Mouse (Mus musculus) kidney, postnatal 25 days (tissue): ENCODE results near the gene Amigo2.
A peak's percentile ranks its signal among the peaks of the same experiment; 100 is the strongest.

Experiments
- DNase-seq, 2 experiments: peaks; one replicate each; pipeline ENCODE4 v3.0.0; 2021; ENCODE audit warnings: mixed read lengths in 2 of 2

The Amigo2 gene

DNA sequence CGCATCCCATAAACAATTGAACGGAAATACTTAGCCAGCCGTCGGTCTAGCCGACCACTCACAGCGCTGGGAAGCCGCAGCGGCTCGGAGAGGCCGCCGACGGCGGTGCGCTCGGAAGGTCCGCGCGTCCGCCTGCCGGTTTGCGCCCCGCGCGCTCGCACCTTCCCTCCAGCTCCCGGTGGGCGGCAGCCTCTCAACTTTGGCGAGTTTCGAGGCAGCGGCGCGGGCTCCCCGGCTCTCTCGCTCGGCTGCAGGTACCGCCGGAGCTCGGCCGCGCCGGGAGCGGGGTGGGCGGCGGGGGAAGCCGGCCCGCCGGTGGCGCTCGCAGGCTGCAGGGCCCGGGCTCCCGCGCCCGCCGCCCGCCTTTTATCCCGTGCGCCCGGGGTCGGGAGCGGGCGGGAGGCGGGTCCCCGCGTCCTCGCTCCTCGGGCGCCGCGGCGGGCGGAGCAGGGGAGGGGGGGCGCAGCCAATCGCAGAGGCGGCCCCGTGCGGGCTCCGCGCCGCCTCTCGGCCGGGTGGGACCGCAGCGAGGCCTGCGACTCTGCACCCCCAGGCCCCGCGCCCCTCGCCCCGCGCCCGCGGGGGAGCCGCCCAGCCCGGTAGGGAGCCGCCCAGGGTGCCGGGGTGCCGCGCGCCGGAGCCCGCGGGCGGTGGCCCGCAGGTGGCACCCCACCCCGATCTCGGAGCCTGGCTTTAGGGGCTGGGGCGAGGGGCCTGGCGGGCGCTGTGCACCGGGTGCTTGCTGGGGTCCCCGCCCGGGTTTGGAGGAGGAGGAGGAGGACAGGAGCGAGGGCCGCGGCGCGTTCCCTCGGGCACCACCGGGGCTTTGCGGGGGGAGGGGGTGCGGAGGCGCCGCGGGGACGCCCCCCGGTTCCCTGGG, at the start of gene Amigo2, which contains the start of gene Pced1b:
TSS of gene Amigo2 (minus strand) at position 377 of the 880 bp plus-strand sequence.
TSS of gene Pced1b (plus strand) at position 197 of the 880 bp plus-strand sequence.
- DNase-seq = peak; percentile 60 to 82

DNA sequence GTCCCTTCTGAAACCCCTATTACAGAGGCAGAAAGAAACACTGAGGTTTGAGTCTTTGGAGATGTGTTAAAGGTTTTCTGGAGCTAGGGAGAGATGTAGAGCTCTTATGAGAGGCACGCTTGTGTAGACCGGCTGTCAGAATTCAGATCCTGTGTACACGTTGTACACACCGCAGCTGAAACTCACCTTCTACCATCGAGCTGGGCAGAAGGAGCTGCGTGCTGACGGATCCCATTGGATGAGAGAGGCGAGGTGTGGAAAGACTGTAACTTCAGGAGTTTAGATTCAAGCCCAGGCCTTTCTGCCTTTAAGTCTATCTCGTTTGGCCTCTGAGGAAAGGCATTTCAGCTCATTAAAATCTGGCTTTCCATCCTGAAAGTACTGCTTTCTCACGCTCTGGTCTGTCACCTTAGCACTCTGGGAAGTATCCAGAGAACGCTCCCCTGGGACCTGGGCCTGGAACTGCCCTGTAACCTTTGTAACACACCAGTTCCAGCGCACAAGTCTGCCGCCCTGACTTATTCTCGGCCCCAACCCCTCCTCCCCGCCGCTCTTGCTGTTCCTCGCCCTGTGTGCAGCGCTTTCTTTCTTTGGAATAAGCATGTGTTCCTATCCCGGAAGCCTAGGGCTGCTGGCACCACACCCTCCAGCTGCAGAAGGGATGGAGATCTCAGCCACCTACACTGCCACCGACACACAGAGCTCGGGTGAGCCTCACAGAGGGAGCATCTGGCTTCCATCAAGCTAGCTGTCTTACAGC, 44.4 kb upstream of the Amigo2 start:
- DNase-seq = peak; percentile 54 to 67

DNA sequence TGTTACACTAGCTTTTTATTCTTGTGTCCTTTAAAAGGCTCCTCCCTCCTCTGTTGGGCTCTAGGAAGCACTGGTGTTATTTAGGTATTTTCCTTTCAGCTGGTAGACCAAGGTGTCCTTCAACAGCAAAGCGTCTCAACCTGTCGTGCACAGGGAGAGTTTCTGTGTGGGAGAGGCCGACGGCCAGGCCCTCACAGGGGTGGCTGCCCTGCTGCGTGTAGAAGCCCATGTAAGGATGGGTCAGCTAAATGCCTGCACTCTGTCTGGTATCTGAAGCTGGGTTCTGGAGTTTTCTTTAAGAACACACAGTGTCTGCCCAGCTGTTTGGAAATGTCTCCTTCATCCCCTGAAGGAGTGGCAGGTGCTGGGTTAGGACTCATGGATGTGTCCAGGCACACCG, 43.3 kb upstream of the Amigo2 start:
- no peak for DNase-seq

DNA sequence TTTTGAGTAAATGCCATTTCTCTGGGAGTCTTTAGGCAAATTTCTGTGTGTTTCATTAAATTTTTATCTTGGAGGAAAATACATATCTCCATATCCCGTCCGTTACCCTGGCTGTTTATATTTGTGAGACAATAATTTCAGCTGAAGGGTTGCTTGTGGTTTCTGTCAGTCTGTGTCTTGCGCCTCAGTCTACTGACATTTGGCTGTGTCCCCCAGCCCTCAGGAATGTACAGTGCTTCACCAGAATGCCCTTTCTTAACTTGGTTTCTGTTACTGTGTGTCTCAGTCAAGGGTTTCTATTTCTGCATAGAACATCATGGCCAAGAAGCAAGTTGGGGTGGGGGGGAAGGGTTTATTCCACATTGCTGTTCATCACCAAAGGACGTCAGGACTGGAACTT, 42.1 kb upstream of the Amigo2 start:
- DNase-seq = no peak

DNA sequence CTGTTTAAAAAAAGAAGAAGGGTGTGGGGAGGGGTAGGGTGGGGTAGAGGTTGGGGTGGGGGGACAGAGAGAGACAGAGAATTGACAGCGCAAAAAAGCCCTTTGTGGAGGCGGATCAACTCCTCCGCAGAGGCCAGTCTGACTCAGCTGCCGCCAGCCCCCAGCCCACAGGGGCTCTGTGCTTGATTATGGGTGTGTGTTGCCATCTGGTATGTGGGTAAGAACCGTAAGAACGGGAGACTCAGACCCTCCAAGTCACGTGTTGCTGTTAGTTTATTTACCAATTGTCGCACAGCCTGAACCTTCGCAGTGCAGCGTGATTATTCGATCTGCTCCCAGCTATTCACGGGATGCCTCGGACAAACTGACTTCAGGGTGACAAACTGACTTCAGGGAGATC, 41.6 kb upstream of the Amigo2 start:
- DNase-seq = no peak

DNA sequence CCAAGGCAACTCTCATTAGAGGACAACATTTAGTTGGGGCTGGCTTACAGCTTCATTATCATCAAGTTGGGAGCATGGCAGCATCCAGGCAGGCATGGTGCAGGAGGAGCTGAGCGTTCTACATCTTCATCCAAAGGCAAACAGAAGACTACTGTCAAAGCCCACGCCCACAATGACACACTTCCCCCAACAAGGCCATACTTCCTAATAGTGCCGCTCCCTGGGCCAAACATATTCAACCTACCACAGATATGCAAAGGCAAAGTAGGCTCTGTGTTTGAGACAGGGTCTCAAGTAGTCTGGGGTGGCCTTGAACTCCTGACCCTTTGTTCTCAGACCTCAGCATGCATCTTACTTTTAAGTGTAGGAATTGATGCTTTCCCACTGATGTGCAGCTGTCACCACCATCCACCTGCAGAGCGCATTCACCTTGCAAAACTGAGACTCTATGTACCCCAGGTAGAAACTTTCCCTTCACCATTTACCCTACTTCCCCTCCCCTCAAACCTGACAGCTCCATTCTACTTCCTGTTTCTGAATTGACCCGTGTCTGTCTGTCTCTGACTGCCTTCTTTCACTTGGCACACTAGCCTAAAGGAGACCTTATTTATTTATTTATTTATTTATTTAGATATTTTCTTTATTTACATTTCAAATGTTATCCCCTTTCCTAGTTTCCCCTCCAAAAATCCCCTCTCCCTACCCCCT, 40.5 kb upstream of the Amigo2 start:
- DNase-seq = no peak

DNA sequence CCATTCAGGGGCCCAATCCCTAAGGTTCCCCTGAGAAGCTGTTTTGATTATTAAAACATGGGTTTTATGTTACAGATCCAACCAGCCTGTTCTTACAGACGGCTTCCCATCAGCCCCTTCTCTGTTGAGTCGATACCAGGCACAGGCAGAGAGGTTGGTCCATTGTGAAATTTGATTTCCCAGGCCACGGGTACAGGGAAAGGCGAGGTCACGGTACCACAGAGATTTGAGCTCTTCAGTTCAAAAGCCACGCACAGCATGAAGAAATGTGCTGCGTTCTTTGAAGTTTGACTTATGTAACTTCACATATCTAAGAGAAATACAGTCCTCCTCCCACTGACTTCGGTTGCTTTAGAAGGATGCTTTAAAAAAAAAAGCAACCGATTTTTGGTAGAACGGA, 39.6 kb upstream of the Amigo2 start:
- DNase-seq = no peak

DNA sequence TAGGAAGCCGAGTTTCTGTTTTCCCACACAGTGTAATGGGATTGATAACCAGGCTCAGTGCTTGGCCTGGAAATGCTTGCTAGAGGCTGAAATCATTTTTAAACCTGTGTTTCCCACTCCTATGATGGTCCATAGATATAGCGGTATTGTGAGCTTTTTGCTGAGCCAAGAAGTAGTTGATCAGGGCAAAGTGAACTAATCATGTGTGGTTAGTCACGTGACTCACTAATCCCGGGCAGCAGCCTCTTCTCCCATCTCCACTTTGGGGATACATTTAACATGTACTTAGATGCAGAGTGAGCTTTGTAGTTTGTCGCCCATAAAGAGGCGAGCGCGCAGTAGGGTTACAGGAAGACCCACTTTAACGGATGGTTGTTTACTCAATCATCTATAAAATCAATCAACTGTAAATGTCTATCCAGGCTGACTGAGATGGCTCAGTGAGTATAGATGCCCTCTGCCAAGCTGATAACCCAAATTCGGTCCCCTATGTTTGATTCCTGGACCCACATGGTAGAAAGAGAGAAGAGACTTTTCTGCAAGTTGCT, 38.7 kb upstream of the Amigo2 start:
- DNase-seq = no peak

DNA sequence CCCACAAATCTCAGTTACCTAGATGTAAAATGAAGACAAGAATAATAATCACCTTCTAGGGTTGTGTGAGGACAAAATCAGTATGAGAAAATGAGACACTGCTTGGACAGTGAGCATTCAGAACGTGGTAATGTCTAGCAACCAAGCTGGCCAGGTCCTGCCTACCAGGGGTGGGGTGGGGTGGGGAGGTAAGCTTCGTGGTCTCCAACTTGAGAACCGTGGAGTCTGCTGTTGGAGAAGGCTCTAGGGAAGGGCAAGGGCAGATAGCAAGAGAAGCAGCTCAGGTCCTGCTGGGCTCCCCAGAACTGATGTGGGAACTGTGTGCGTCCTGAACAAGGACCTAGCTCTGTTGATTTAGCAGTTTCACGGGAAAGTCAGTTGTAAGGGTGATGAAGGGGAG, 37.1 kb upstream of the Amigo2 start:
- DNase-seq = no peak

DNA sequence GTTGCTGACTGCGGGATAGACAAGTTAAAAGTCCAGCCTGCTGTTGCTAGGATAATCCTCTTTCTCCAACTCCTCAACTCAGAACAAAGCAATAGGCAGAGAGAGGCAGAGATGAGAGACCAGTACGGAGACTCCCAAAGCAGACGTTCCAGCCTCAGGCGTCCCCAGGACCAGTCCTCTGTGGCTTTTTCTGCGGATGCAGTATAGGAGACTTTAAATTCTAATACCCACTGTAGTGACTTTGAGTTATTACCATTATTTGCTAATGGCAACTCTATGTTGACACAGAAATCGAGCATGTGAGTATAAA, 35.4 kb upstream of the Amigo2 start:
- DNase-seq = no peak

DNA sequence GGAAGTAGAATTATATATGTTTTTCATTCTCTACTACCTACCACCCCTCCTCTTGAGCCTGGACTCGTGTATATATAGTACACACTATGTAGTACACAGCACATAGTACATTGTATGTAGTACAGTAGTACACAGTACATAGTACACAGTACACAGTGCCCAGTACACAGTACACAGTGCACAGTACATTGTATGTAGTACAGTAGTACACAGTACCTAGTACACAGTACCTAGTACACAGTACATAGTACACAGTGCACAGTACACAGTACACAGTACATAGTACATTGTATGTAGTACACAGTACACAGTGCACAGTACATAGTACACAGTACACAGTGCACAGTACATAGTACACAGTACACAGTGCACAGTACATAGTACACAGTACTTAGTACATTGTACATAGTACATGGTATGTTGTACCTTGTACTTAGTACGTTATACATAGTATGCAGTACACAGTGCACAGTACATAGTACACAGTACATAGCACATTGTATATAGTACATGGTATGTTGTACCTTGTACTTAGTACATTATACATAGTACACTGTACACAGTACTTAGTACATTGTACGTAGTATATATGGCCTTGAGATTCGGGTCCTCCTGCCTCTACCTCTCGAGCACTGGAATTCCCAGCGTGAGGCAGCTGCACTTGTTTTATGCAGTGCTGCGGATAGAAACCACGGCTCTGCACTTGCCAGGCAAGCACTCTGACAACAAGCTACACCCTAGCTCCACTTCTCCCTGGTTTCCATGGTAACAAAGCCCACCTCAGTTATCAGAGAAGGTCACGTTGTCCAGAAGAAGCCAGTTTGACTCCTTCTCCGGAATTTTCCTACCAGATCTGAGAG, 34.9 kb upstream of the Amigo2 start:
- DNase-seq = no peak

DNA sequence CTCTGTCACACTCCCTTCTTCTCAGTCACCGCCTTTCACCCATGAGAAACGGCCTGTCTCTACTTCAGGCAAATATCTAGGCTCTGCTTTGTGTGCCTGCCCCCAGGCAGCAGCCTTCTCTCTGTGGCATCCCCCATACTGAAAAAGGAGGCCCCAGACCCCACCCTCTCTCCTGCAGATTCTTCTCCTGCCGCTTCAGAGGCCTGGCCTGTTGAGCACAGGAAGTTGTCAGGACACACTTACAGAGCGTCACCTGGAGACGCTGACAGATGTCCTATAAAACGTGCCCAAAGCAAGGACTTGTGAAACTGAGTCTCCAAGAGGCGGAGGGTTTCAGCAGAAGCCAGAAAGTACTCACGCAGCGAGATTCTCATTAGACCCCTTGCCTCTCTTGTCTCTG, 33.7 kb upstream of the Amigo2 start:
- no peak for DNase-seq

DNA sequence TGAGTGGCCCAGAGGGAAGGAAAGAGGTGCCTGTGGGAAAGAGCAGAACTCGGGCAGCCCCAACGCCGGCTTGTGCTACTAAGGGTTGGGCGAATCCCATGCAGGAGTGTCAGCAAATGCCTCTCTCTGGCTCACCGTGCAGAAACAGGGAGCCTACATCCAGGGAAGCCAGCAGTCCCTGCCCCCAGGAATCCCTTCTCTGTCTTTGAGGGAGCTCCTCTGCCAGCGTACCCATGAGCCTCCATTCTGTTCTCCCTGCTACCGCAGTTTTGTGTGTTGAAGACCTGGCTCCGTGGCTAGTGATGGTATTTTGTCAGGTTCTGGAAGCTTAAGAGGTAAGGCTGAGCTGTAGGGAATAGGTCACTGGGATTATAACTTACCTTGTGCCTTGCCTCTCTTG, 33.0 kb upstream of the Amigo2 start:
- DNase-seq = no peak

DNA sequence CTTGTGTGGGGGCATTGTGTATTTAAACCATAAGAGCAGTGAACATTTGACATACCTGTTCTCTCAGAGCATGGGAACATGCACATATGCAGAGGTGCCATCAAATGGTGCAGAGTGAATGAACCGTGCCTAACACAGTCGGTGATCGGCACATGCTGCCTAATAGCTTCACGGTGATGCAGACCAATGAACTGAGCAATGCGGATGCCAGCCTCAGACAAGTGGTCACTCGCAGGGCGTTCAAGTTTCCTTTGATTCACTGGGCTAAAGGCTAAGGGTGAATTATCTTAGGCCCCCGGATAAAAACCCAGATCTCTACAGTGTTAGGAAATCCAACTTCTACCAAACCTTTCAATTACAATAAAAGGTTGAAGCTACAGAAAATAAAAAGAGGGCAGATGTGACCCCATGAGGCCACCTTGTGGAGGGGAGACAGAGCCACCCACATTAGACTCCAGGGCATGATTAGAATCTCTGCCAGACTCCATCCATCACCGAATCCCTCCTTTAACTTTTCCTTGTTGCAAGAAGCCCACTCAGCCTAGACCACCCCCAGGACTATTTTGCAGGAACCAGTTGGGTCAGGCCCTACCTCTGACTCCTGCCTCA, 31.4 kb upstream of the Amigo2 start:
- DNase-seq = no peak

DNA sequence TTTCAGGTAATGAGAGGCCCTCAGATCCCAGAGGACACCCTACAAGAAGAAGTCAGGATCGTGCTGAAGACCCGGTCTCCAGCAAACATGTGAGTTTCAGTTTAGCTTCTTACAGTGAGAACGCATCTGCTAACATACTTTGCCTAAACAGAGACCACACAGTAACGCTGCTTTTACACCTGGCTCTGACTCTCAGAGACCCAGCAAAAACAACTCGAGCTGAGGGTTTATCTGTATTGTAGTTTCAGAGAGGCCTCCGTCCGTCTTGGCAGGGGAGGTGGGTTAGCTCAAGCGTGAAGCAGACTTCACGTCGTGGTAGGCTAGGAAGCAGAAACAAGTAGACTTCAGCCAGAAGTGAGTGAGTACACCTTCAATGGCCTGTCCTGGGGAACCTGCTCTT, 30.2 kb upstream of the Amigo2 start:
- no peak for DNase-seq

DNA sequence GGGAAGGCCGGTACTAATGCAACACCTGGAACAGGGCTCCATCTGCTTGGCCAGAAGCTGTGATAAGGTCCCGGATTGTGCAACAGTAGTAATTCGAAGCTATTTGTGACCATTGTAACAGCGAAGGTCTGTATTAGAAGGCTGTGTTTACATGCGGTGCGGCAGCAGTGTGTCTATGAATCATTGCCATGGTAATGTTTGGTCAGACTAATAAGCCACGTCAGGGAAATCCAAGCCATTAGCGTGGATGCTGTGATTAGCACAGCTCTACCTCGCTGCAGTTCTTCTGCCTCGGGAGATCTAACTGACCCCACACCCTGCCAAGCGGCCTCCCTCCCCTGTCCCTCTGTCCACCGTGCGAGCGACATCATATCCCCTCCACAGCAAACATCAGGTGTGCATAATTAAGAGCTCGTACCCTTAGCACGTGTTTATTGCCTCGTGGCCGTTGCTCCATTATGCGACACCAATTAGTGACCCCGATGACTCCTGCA, 29.6 kb upstream of the Amigo2 start:
- no peak for DNase-seq

DNA sequence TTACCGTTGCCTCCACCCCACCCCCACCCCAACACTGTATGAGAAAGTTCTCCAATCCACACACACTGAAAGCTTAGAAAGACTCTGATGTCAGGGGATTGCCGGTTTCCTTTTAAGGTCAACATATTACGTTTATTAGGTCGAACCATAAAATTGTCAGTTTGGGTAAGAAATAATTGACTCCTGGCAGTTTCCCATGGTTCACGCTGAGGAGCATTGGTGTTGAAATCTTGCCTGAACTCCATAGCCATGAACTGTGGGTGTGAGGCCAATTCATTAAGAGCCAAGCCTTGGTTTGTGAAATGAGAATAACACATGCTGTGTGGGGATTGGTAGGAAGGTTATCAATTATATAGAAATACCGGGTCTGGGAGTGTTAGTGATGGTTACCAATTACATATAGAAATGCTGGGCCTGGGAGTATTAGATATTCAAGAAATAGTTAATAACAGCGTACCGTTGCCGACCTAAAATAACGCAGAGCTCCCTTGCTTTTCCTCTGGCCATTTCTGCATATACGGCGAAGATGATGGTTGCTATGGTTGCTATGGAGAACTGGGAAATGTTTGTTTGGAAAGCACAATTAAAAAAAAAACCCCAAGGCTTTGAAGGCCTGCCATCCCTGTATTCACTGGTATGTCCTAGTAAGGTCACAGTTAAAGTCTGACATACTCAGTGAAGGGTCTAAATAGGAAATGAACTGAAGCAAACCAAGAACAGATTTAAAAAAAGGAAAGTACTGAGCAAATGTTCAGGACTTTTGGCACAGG, 28.7 kb upstream of the Amigo2 start:
- DNase-seq = no peak

DNA sequence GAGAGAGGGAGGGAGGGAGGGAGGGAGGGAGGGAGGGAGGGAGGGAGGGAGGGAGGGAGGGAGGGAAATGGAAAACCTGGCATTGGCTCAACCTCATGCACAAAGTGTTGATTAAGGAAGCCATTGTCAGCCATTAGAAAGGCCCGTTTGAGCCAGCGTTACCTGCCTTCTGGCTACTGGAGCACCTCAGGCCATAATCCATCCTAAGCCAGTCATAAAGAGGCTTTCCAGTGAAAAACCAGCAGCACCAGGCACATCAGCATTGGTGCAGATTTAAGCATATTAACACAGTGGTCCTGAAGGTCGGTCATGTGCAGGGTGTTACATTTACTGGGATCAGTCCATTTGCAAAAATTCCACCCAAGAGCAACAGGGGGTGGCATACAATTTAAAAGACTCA, 25.7 kb upstream of the Amigo2 start:
- no peak for DNase-seq

DNA sequence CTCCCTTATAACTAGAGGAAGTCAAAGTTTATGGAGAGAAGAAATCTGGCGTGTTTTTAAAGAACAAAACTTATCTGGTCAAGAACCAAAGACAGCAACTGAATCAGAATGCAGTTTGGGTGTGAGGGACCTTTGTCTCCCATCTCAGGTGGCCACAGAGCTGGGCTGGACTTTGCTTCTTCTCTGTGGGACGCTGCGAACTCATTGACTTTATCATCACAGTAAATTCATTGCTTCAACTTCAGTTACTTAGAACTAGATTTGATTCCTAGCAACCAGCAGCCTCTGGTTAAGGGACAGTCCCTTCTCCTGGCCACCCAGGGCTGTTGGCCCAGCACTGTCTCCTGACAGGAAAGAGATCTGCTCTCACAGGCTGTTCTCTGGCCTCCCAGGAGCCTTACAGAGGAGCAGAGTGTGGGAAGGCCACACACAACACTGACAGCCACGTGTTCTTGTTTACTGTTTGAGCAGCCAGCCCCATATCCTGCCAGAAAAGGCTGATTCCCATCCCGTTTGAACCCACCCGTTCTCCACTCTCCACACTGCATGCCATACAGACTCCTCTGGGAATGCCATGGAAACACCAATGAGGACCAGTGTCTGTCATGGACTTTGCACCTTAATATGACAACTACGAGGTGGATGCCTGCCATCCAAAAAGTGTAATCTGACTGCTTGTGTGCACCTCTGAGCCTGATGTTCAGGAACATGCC, 25.1 kb upstream of the Amigo2 start:
- peak in 1 of 2 experiments; percentile 49 for DNase-seq

DNA sequence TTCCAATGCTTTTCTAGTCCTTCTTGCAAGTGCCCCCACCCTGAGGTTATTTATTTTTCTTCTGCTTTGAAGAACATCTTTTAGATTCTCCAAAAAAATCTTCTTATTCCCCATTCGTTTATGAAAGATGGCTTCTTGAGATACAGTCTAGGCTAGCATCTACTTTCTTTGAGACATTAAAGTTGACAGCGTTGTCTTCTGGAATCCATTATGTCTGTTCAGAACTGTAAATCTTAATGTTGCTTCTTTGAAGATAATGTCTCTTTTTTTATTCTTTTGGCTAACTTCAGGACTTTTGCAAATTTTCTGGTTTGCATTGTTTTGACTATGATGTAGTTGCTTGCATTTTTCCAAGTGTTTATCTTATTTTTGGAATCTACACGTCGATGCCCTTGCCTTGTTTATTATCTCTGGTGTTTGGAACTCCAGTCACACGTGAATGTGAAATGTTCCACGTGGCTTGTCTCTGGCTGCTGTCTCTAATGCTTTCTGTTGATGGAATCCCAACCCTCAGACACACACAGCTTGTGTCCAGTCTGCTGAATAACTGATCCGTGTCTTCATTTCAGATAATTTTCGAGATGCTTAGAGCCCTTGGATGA, 20.1 kb upstream of the Amigo2 start:
- DNase-seq = no peak
